In genomic region chr16:53385176-53385575, GRCm38 (mm10) we compare ENCODE assay signal across 16 mouse cellular contexts.
"Had no signal": no experiment of that assay in that cellular context is flagged by ENCODE, and none has a peak within 500 bp of the region (broad histone marks: within the 10 kb centered on the region; RNA-seq: fewer than 3 reads in every experiment).

No protein-coding gene starts in this region.

- DNase-seq: kidney, adult 2 months; kidney, postnatal 25 days; left cerebral cortex, postnatal 4 days; liver, postnatal 0 days; lung, embryonic 14.5 days; thymus, adult 18-20 months; thymus, postnatal 36 days had no signal

- H3K36me3 ChIP-seq: limb, embryonic 12.5 days; limb, embryonic 15.5 days had no signal

- H3K4me3 ChIP-seq: limb, embryonic 12.5 days; limb, embryonic 15.5 days had no signal

- H3K27me3 ChIP-seq: limb, embryonic 12.5 days; limb, embryonic 15.5 days had no signal

- H3K9me3 ChIP-seq: limb, embryonic 12.5 days; limb, embryonic 15.5 days had no signal

- H3K4me1 ChIP-seq: limb, embryonic 12.5 days; limb, embryonic 15.5 days had no signal

- H3K9ac ChIP-seq: limb, embryonic 12.5 days; limb, embryonic 15.5 days; liver, embryonic 14.5 days; liver, postnatal 0 days; lung, embryonic 14.5 days had no signal

- H3K27ac ChIP-seq: kidney, postnatal 0 days; limb, embryonic 12.5 days; limb, embryonic 15.5 days; liver, embryonic 14.5 days; macrophage had no signal

- H3K4me2 ChIP-seq: limb, embryonic 12.5 days; limb, embryonic 15.5 days; liver, embryonic 11.5 days; lung, embryonic 14.5 days; midbrain, embryonic 11.5 days had no signal

- ATAC-seq: liver, postnatal 0 days; lung, postnatal 0 days; midbrain, embryonic 16.5 days had no signal
